11 mouse cellular contexts compared by ENCODE assay signal in the genomic region with DNA sequence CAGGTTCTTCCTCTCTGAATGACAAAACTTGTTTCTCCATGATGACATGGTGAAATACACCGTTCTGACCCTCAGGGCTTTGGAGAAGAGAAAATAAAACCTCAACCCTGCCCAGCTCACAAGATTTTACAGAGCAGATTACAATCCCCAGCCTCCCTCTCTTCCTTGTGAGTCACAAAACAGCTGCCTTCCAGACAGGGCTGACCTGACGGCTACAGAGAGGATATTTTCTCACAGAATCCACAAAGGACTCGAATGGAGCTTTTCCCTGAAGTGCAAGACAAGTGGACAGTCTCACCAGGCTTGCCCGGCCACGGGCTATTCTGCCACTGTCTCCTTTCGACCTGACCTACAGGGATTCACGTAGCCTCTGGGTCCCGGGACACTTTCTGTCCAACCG.
A peak's percentile ranks its signal among the peaks of the same experiment; 100 is the strongest.
DNase-seq lines count a peak whose midpoint lies in the region; ATAC-seq lines count a peak whose summit lies in the region.
"Had no signal": no experiment of that assay in that cellular context is flagged by ENCODE, and none has a peak within 500 bp of the region (broad histone marks: within the 10 kb centered on the region; RNA-seq: fewer than 3 reads in every experiment).

No protein-coding gene starts in this region.

- WGBS in limb, embryonic 13.5 days = 54% methylated on average over 9 of the region's 9 CpGs

- no peaks in the 10 kb centered on the region for H3K27me3 ChIP-seq in limb, embryonic 13.5 days

- no peak overlapping the region for H3K4me2 ChIP-seq in limb, embryonic 13.5 days (replicated peaks)

- peak overlapping the region; percentile 65; the same call in 1 of the 2 replicates for H3K27ac ChIP-seq in limb, embryonic 13.5 days
- H3K27ac ChIP-seq: gastrocnemius, adult 2 months had no signal

- intact Hi-C loops in heart, postnatal 10 days (cut with DNase I) = no loop called here

- ATAC-seq in limb, embryonic 13.5 days (ENCODE audit: low FRiP score, low read depth) = no peak

- H3K9me3 ChIP-seq in limb, embryonic 13.5 days = no peaks in the 10 kb centered on the region

- H3K4me3 ChIP-seq in limb, embryonic 13.5 days = no peak overlapping the region

- DNase-seq in heart, postnatal 10 days = peak; percentile 15 to 22
- DNase-seq in heart, postnatal 4 days = no peak
- peak; percentile 32 for DNase-seq in urinary bladder, postnatal 14 days (ENCODE audit: low spot score)
- DNase-seq in urinary bladder, adult 2 months (ENCODE audit: low spot score) = no peak
- DNase-seq in thymus, postnatal 4 days = no peak
- no peak for DNase-seq in frontal cortex, postnatal 10 days (ENCODE audit: low spot score in 2 of 2)
- DNase-seq in right cerebral cortex, postnatal 14 days = no peak
- DNase-seq: adrenal gland, adult 8-10 months; cerebellum, postnatal 36 days; gastrocnemius, adult 2 months had no signal

- H3K4me1 ChIP-seq in limb, embryonic 13.5 days = peaks cover 45% of the 10 kb centered on the region

- no peaks in the 10 kb centered on the region for H3K36me3 ChIP-seq in limb, embryonic 13.5 days

- H3K9ac ChIP-seq in limb, embryonic 13.5 days = no peak overlapping the region

Comparison
In these comparisons a context has a peak if more than half of its experiments do, and no peak if none do; other contexts are left out.
1. DNase-seq: peak in heart, postnatal 10 days (2 of 2) and urinary bladder, postnatal 14 days (single experiment); none in heart, postnatal 4 days (single experiment), urinary bladder, adult 2 months (single experiment), thymus, postnatal 4 days (single experiment), frontal cortex, postnatal 10 days (0 of 2) and right cerebral cortex, postnatal 14 days (single experiment).